Mouse (Mus musculus) lung, embryonic 14.5 days (tissue): ENCODE results near the gene BC028528. TPM values are rescaled to one million over a fixed set of nuclear protein-coding genes. Genes with fewer than 3 reads are reported as not detected.
"Not testable (repeated sequence)": the region's sequence is repeated elsewhere in the genome, so short reads cannot be mapped to it uniquely, and the experiment has no call there.

ENCODE experiments used
- ATAC-seq: fragments of 200-750 bp; cut with Nextera tagmentation; 2 replicates; pipeline ENCODE4 v1.8.0; 2017; ENCODE audit warnings: mild to moderate bottlenecking, moderate TSS enrichment, moderate library complexity; ENCODE audit not compliant: insufficient read depth
- DNase-seq: peaks from one replicate; pipeline ENCODE4 v3.0.0-alpha.2; 2015
- H3K27ac ChIP-seq: fragments of 300-500 bp; sonication (generic); 2 replicates; pipeline ENCODE4 v1.5.1; 2014; ENCODE audit warnings: low read depth, mild to moderate bottlenecking, moderate library complexity
- H3K27me3 ChIP-seq: fragments of 300-500 bp; sonication (generic); 2 replicates; pipeline ENCODE4 v1.6.1; 2014; ENCODE audit warnings: low read length, control low read depth; ENCODE audit not compliant: insufficient read depth
- H3K36me3 ChIP-seq: fragments of 300-500 bp; sonication (generic); 2 replicates; pipeline ENCODE4 v1.6.1; 2014; ENCODE audit warnings: control low read depth; ENCODE audit not compliant: insufficient read depth
- H3K4me1 ChIP-seq: fragments of 300-500 bp; sonication (generic); 2 replicates; pipeline ENCODE4 v1.6.1; 2014; ENCODE audit warnings: antibody characterized with exemption, control low read depth; ENCODE audit not compliant: insufficient read depth
- H3K4me2 ChIP-seq: fragments of 300-500 bp; sonication (generic); 2 replicates; pipeline ENCODE4 v1.6.1; 2014; ENCODE audit warnings: mild to moderate bottlenecking
- H3K4me3 ChIP-seq: fragments of 300-500 bp; sonication (generic); 2 replicates; pipeline ENCODE4 v1.5.1; 2014; ENCODE audit warnings: low read depth, low read length
- H3K9ac ChIP-seq: fragments of 300-500 bp; sonication (generic); 2 replicates; pipeline ENCODE4 v1.6.1; 2014
- H3K9me3 ChIP-seq: fragments of 300-500 bp; sonication (generic); 2 replicates; pipeline ENCODE4 v1.6.1; 2016; ENCODE audit warnings: low read depth, low read length, control low read depth
- CTCF ChIP-seq: IDR thresholded peaks from 2 replicates; pipeline ENCODE4 v1.5.1; 2016; ENCODE audit warnings: antibody characterized with exemption, low read depth
- WGBS: fragments of 180-500 bp; shearing (Covaris S2); extraction: QIAGEN DNeasy Blood & Tissue Kit; methylation state at CpG from one replicate; pipeline ENCODE4 v1.1.7; 2014; 5-methylcytosine and 5-hydroxymethylcytosine counted together
- polyA plus RNA-seq: library from polyadenylated mRNA; unstranded; fragments of >200 nt; fragmentation: Nextera tagmentation; extraction: Ambion mirVana; gene quantifications from 2 replicates; pipeline ENCODE4 v1.2.1, GENCODE M21; 2014

The BC028528 gene
- polyA plus RNA-seq, 1 experiment from 2014 or later = 55.4 TPM

DNA sequence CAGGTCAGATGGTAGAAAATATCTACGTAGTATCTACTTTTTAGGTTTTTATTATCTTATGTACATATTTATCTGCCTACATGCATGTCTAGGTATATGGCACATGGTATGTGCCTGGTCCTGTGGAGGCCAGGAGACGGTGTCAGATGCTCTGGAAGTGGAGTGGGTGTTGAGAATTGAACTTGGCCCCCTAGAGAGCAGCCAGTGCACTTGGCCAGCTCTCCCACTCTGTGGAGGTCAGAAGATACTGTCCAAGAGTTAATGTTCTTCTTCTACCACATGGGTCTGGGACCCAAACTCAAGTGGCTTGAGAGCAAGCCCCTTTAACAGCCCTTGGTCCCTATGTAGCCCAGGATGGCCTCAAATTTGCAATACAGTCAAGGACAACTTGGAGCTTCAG is 24.4 kb downstream of the BC028528 start:
- TF ChIP-seq CTCF = no peak
- Histone ChIP-seq H3K4me1 (peaks cover 4% of the 10 kb centered on the region; the same call in 1 of the 2 replicates), H3K9ac (no peak overlapping the region), H3K4me2 (no peak overlapping the region), H3K9me3 (no peaks in the 10 kb centered on the region), H3K27ac (no peak overlapping the region), H3K36me3 (peaks cover 52% of the 10 kb centered on the region), H3K27me3 (no peaks in the 10 kb centered on the region), H3K4me3 (no peak overlapping the region)
- DNase-seq = no peak
- 95% methylated on average over 2 of the region's 2 CpGs for WGBS
- ATAC-seq = no peak

- Histone ChIP-seq H3K9me3 (no peaks in the 10 kb centered on the region), H3K4me1 (no peaks in the 10 kb centered on the region), H3K4me2 (no peak overlapping the region), H3K9ac (no peak overlapping the region), H3K27me3 (no peaks in the 10 kb centered on the region), H3K36me3 (peaks cover 57% of the 10 kb centered on the region), H3K27ac (no peak overlapping the region), H3K4me3 (no peak overlapping the region)
- ATAC-seq (no peak), DNase-seq (no peak)
- WGBS = 83% methylated on average over 5 of the region's 5 CpGs
- TF ChIP-seq CTCF = no peak
Observed at GRCm38 (mm10) chr3:95866071-95866470, 25.7 kb downstream of the BC028528 start.

GRCm38 (mm10) chr3:95865571-95865970 is 26.2 kb downstream of the BC028528 start:
- H3K27me3 ChIP-seq = no peaks in the 10 kb centered on the region
- DNase-seq (no peak), ATAC-seq (no peak)
- no peaks in the 10 kb centered on the region for H3K9me3 ChIP-seq
- H3K4me1 ChIP-seq = no peaks in the 10 kb centered on the region
- TF ChIP-seq CTCF = no peak
- H3K4me2 ChIP-seq = no peak overlapping the region
- no peak overlapping the region; the same call in 1 of the 2 replicates for H3K9ac ChIP-seq
- H3K4me3 ChIP-seq = no peak overlapping the region
- WGBS = 84% methylated on average over 20 of the region's 20 CpGs
- no peak overlapping the region for H3K27ac ChIP-seq
- H3K36me3 ChIP-seq = peaks cover 57% of the 10 kb centered on the region

DNA sequence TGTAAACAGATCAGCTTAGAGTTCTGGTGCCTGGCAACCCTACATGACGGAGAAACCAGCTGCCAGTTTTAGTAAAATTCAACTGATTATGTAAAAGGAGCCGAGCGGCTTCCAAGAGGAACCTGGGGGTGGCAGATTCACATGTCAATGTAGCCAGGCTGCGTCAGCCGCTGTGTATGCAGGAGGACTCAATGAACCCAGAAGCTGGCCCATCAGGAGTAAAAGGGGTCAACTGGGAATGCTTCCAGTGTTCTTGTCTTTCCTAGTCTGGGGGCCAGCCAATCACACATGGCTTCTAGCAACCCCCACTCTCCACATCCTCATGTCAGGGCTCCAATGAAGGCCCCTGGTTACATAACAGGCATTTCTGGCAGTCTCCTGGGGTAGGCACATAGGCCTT is 26.8 kb downstream of the BC028528 start:
- TF ChIP-seq CTCF = no peak
- no peak overlapping the region for H3K4me2 ChIP-seq
- H3K9me3 ChIP-seq = no peaks in the 10 kb centered on the region
- H3K9ac ChIP-seq = no peak overlapping the region; the same call in 1 of the 2 replicates
- H3K27me3 ChIP-seq = no peaks in the 10 kb centered on the region
- no peak for DNase-seq
- ATAC-seq = no peak
- WGBS = 76% methylated on average over 5 of the region's 5 CpGs
- H3K27ac ChIP-seq = no peak overlapping the region
- H3K4me1 ChIP-seq = no peaks in the 10 kb centered on the region
- no peak overlapping the region for H3K4me3 ChIP-seq
- H3K36me3 ChIP-seq = peaks cover 57% of the 10 kb centered on the region

GRCm38 (mm10) chr3:95863578-95863977 is 28.2 kb downstream of the BC028528 start:
- 71% methylated on average over 7 of the region's 7 CpGs for WGBS
- H3K36me3 ChIP-seq = peaks cover 49% of the 10 kb centered on the region
- no peak for ATAC-seq

DNA sequence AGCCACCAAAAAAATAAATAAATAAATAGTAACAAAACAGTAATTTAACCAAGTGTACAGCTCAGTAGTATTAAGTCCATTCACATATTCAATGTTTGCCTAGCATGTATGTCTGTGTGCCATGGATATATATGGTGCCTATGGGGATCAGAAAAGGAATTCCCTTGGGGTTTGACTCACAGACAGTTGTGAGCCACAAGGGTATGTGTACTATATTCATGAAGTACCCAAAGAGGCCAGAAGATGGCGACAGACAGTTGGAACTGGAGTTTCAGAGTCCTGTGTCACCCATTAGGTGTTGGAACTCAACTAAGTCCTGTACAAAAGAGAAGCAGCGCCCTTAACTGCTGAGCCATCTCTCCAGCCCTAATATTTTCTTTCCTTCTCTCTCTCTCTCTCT is 30.0 kb downstream of the BC028528 start:
- Histone ChIP-seq H3K4me1 (no peaks in the 10 kb centered on the region), H3K4me2 (no peak overlapping the region), H3K9me3 (no peaks in the 10 kb centered on the region), H3K9ac (no peak overlapping the region), H3K27ac (no peak overlapping the region), H3K4me3 (no peak overlapping the region), H3K27me3 (no peaks in the 10 kb centered on the region), H3K36me3 (peaks cover 34% of the 10 kb centered on the region; the same call in 1 of the 2 replicates)
- DNase-seq (peak; percentile 91), ATAC-seq (peak; percentile 77)
- 40% methylated on average over 2 of the region's 2 CpGs for WGBS
- TF ChIP-seq CTCF = peak; percentile 73

More at GRCm38 (mm10) chr3:95863578-95863977, 28.2 kb downstream of the BC028528 start:
- Histone ChIP-seq H3K27me3 (no peaks in the 10 kb centered on the region), H3K9me3 (no peaks in the 10 kb centered on the region), H3K9ac (no peak overlapping the region), H3K27ac (no peak overlapping the region), H3K4me3 (no peak overlapping the region), H3K4me1 (no peaks in the 10 kb centered on the region), H3K4me2 (no peak overlapping the region)
- TF ChIP-seq CTCF = no peak
- no peak for DNase-seq

DNA sequence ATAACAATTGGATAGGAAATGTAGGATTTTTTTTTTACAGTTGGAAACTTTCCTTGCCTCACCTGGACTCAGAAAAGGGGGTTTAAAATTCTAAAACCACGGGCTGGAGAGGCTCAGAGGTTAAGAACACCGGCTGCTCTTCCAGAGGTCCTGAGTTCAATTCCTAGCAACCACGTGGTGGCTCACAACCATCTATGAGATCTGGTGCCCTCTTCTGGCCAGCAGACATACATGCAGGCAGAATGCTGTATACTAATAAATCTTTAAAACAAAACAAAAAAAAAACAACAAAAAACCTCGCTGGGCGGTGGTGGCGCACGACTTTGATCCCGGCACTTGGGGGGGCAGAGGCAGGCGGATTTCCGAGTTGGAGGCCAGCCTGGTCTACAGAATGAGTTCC is 30.6 kb downstream of the BC028528 start:
- DNase-seq (peak; percentile 48), ATAC-seq (no peak)
- TF ChIP-seq CTCF = peak; percentile 52
- Histone ChIP-seq H3K9ac (no peak overlapping the region), H3K36me3 (peaks cover 32% of the 10 kb centered on the region; the same call in 1 of the 2 replicates), H3K4me1 (no peaks in the 10 kb centered on the region), H3K27me3 (no peaks in the 10 kb centered on the region), H3K27ac (no peak overlapping the region), H3K4me3 (no peak overlapping the region), H3K9me3 (no peaks in the 10 kb centered on the region), H3K4me2 (no peak overlapping the region)
- 76% methylated on average over 10 of the region's 10 CpGs for WGBS

DNA sequence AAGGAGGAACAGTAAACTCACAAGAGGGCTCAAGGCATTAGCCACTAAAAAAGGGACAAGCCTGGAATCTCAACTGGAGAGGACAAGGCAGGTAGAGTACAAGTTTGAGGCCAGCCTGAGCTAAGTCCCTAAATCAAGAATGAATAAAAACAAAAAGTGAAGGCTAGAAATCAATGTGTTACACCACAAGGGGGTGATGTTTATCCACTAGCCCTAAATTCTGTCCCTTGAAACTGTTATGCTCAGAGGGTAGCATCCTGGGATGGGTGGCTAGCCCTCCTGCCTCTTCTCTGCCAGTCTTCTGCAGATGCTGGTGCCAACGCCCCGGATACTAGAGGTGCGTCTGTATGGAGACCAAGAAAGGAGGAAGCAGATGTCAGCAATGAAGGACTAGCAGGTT is 31.5 kb downstream of the BC028528 start:
- Histone ChIP-seq H3K4me3 (no peak overlapping the region), H3K27ac (no peak overlapping the region), H3K9me3 (no peaks in the 10 kb centered on the region), H3K4me2 (no peak overlapping the region), H3K4me1 (no peaks in the 10 kb centered on the region), H3K27me3 (no peaks in the 10 kb centered on the region), H3K36me3 (peaks cover 23% of the 10 kb centered on the region; the same call in 1 of the 2 replicates), H3K9ac (no peak overlapping the region)
- 75% methylated on average over 3 of the region's 3 CpGs for WGBS
- ATAC-seq (no peak), DNase-seq (peak; percentile 23)
- TF ChIP-seq CTCF = peak; percentile 39

GRCm38 (mm10) chr3:95858278-95858677 is 33.5 kb downstream of the BC028528 start:
- not testable (repeated sequence) for DNase-seq, ATAC-seq, H3K4me1 ChIP-seq, H3K9ac ChIP-seq, H3K9me3 ChIP-seq, H3K27ac ChIP-seq, H3K4me3 ChIP-seq, H3K4me2 ChIP-seq, H3K27me3 ChIP-seq
- whole genome bisulfite sequencing = 86% methylated on average over 3 of the region's 3 CpGs
- H3K36me3 ChIP-seq = peaks cover 12% of the 10 kb centered on the region

GRCm38 (mm10) chr3:95857050-95857449 is 34.8 kb downstream of the BC028528 start:
- H3K9me3 ChIP-seq, H3K4me3 ChIP-seq, H3K27ac ChIP-seq, ATAC-seq, H3K4me2 ChIP-seq, H3K4me1 ChIP-seq, DNase-seq, H3K9ac ChIP-seq, H3K27me3 ChIP-seq: not testable (repeated sequence)
- peaks cover 21% of the 10 kb centered on the region for H3K36me3 ChIP-seq
- WGBS = 55% methylated on average over 1 of the region's 1 CpGs
